Mouse (Mus musculus): ENCODE measurements around the gene Apoa1. TPM values are rescaled to one million over a fixed set of nuclear protein-coding genes. Genes with fewer than 3 reads are reported as not detected.

Apoa1 gene
- polyA plus RNA-seq (2015; fragmentation: Illumina TruSeq; extraction: RNeasy Lipid Tissue Mini Kit (QIAGEN cat#74804); ENCODE audit: insufficient read depth, low read depth, low replicate concordance): not detected

GRCm38 (mm10) chr9:46228491-46228890 is at the start of gene Apoa1:
Apoa1 (plus strand) TSS chr9:46228580.

GRCm38 (mm10) chr9:46235596-46235648 is 7.0 kb downstream of the Apoa1 start, which contains the start of gene Apoc3:
Apoc3 (minus strand) TSS chr9:46235636.

GRCm38 (mm10) chr9:46240526-46241153 is 12.3 kb downstream of the Apoa1 start, which contains the start of gene Apoa4:
Apoa4 (plus strand) TSS chr9:46240696.

GRCm38 (mm10) chr9:46268343-46268873 is 40.0 kb downstream of the Apoa1 start, which contains the start of gene Apoa5:
Apoa5 (plus strand) TSS chr9:46268633.

GRCm38 (mm10) chr9:46272677-46273454 is 44.5 kb downstream of the Apoa1 start, which contains the start of gene Zpr1:
Zpr1 (plus strand) TSS chr9:46273064.

Other genes with a start within 250 kb of the Apoa1 start
- gene Pafah1b2, start 215.9 kb upstream of the Apoa1 start, polyA plus RNA-seq (2015; fragmentation: Illumina TruSeq; extraction: RNeasy Lipid Tissue Mini Kit (QIAGEN cat#74804); ENCODE audit: insufficient read depth, low read depth, low replicate concordance): 8.2 TPM
- gene Sik3, start 215.8 kb upstream of the Apoa1 start, polyA plus RNA-seq (2015; fragmentation: Illumina TruSeq; extraction: RNeasy Lipid Tissue Mini Kit (QIAGEN cat#74804); ENCODE audit: insufficient read depth, low read depth, low replicate concordance): 8.4 TPM
- gene Apoc3, start 7.1 kb downstream of the Apoa1 start, polyA plus RNA-seq (2015; fragmentation: Illumina TruSeq; extraction: RNeasy Lipid Tissue Mini Kit (QIAGEN cat#74804); ENCODE audit: insufficient read depth, low read depth, low replicate concordance): not detected
- gene Apoa4, start 12.1 kb downstream of the Apoa1 start, polyA plus RNA-seq (2015; fragmentation: Illumina TruSeq; extraction: RNeasy Lipid Tissue Mini Kit (QIAGEN cat#74804); ENCODE audit: insufficient read depth, low read depth, low replicate concordance): not detected
- gene Apoa5, start 40.1 kb downstream of the Apoa1 start, polyA plus RNA-seq (2015; fragmentation: Illumina TruSeq; extraction: RNeasy Lipid Tissue Mini Kit (QIAGEN cat#74804); ENCODE audit: insufficient read depth, low read depth, low replicate concordance): not detected
- 10.3 TPM for gene Zpr1, start 44.5 kb downstream of the Apoa1 start, polyA plus RNA-seq (2015; fragmentation: Illumina TruSeq; extraction: RNeasy Lipid Tissue Mini Kit (QIAGEN cat#74804); ENCODE audit: insufficient read depth, low read depth, low replicate concordance)
- gene Bud13, start 54.4 kb downstream of the Apoa1 start, polyA plus RNA-seq (2015; fragmentation: Illumina TruSeq; extraction: RNeasy Lipid Tissue Mini Kit (QIAGEN cat#74804); ENCODE audit: insufficient read depth, low read depth, low replicate concordance): 5.6 TPM
- not detected for gene 4931429L15Rik, start 91.4 kb downstream of the Apoa1 start, polyA plus RNA-seq (2015; fragmentation: Illumina TruSeq; extraction: RNeasy Lipid Tissue Mini Kit (QIAGEN cat#74804); ENCODE audit: insufficient read depth, low read depth, low replicate concordance)